Mouse (Mus musculus): ENCODE measurements around the gene Bean1.
"Not testable (repeated sequence)": the region's sequence is repeated elsewhere in the genome, so short reads cannot be mapped to it uniquely, and the experiment has no call there.

DNA sequence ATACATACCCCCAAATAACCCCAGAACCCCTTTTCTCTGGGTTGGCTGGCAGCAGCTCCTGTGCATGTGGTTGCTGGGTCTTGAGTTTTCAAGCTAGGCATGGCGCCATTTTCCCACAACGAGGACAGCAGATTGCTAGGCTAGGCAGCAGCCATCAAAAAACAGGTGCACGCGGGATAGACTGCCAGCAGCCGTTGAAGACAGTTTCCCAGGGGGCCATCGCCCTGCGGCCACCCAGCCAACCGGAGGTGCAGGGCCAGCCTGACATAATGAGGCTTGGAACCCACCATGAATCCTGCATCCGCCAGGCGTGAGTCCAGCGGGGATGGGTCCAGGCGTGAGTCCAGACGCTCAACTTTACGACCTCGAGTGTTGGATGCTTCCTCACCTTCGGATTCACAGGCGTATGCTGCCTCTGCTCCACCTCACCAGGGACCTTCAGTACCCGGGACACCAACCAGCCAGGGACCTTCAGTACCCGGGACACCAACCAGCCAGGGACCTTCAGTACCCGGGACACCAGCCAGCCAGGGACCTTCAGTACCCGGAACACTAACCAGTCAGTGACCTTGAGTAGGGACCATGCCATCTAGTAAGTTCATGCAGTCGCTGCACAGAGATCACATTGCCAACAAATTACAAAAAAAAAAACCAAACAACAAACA, 94.2 kb downstream of the Bean1 start:
- TF ChIP-seq CTCF (IDR thresholded peaks at IDR 0.05; ENCODE audit: borderline replicate concordance, extremely low read depth, insufficient read depth, insufficient read length); POLR2A (IDR thresholded peaks at IDR 0.05; ENCODE audit: borderline replicate concordance, extremely low read depth, insufficient read depth, insufficient read length, poor library complexity, severe bottlenecking): not testable (repeated sequence)
